Mouse (Mus musculus): ENCODE results near the gene Prr11.

Gene Prr11

DNA sequence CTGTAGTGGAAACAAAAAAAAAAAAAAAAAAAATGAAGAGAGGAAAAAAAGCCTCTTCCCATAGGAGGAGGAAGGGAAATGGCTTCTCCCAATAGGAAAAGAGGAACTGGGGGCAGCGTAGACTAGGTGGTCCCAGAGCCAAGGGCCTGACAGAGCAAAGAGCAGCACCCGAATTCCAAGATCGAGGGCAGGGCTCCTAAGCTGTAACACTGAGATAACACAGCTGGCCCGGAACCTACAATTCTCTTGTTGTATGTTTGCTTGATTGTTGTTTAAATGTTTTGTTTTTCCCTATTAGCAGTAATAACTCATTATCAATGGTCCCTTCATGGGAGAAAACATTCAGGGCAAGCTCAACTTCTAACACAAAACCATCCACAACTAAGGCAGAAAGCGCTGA, 61.5 kb downstream of the Prr11 start:
- DNase-seq (ENCODE audit: low spot score in 2 of 2): no peak

DNA sequence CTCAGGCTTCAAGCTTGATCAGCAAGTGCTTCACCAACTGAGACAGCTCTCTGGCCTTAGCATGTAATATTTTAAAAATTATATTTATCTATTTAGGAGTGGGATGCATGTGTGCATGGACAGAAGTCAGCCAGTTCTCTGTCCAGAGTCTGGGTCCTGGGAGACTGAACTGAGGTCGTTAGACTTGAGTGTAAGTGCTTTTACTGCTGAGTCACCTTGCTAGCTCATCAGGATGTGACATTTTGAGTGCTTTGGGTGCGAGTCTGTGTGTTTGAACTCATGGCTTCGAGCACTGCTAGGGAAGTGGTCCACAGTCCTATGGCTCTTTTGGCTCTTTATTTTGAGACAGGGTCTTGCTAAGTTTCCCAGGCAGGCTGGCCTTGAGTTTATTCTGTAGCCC, 65.5 kb downstream of the Prr11 start:
- no peak for DNase-seq (ENCODE audit: low spot score in 2 of 2)

DNA sequence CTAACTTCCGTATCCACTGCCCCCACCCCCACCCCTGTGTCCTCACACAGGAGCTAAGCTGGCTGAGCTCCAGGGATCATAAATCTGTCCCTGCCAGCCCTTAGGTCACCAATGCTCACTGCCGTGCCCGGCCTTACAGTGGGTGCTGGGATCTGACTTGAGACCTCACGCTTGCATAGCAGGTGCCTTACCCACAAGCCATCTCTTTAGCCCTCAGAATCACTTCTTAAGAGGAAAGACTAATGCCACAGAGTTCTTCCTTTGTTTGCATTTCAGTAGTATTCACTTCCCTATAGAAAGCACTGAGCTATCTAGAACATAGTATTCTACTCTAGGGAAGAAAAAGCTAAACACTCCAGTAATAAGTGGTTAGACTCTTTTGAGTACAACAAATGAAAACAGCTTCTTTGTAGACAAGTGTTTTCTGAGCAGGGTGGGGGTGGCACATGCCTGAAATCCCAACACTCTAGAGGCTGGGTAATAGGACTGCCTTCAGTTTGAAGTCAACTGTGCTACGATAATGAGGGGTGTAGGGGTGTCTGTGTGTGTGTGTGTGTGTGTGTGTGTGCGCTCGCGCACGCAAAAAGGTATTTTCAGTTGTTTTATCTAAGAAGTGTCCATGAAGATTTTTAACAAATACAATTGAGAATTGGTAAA, 69.1 kb downstream of the Prr11 start:
- no peak for DNase-seq (ENCODE audit: low spot score in 2 of 2)
